Mouse (Mus musculus) hindbrain, embryonic 12.5 days (tissue): Measurements from ENCODE around the gene Aoah. TPM values are rescaled to one million over a fixed set of nuclear protein-coding genes. Genes with fewer than 3 reads are reported as not detected.

Experiments
- ATAC-seq: fragments of 200-750 bp; cut with Nextera tagmentation; 2 replicates; pipeline ENCODE4 v1.8.0; 2017; ENCODE audit warnings: moderate TSS enrichment; ENCODE audit not compliant: low FRiP score
- H3K27ac ChIP-seq: fragments of 300-500 bp; sonication (generic); 2 replicates; pipeline ENCODE4 v1.5.1; 2016; ENCODE audit warnings: mild to moderate bottlenecking
- H3K27me3 ChIP-seq: fragments of 300-500 bp; sonication (generic); 2 replicates; pipeline ENCODE4 v1.6.1; 2016; ENCODE audit warnings: mild to moderate bottlenecking
- H3K36me3 ChIP-seq: fragments of 300-500 bp; sonication (generic); 2 replicates; pipeline ENCODE4 v1.6.1; 2016; ENCODE audit warnings: mild to moderate bottlenecking
- H3K4me1 ChIP-seq: fragments of 300-500 bp; sonication (generic); 2 replicates; pipeline ENCODE4 v1.6.1; 2016
- H3K4me2 ChIP-seq: fragments of 300-500 bp; sonication (generic); replicated peaks from 2 replicates; pipeline ENCODE4 v1.6.1; 2016; ENCODE audit warnings: mild to moderate bottlenecking
- H3K4me3 ChIP-seq: fragments of 300-500 bp; sonication (generic); 2 replicates; pipeline ENCODE4 v1.5.1; 2016; ENCODE audit warnings: mild to moderate bottlenecking
- H3K9ac ChIP-seq: fragments of 300-500 bp; sonication (generic); 2 replicates; pipeline ENCODE4 v1.6.1; 2016; ENCODE audit warnings: mild to moderate bottlenecking, moderate library complexity
- H3K9me3 ChIP-seq: fragments of 300-500 bp; sonication (generic); replicated peaks from 2 replicates; pipeline ENCODE4 v1.6.1; 2016; ENCODE audit warnings: mild to moderate bottlenecking
- WGBS: fragments of 180-500 bp; shearing (Covaris S2); methylation state at CpG from one replicate; pipeline ENCODE4 v1.1.7; 2016; 5-methylcytosine and 5-hydroxymethylcytosine counted together
- polyA plus RNA-seq: library from polyadenylated mRNA; unstranded; fragments of >200 nt; fragmentation: Nextera tagmentation; extraction: Ambion mirVana; gene quantifications from 2 replicates; pipeline ENCODE4 v1.2.1, GENCODE M21; 2016

Gene Aoah
- polyA plus RNA-seq, 1 experiment from 2014 or later = 0.50 TPM

GRCm38 (mm10) chr13:20920401-20920800 is 126.5 kb downstream of the Aoah start:
- 91% methylated on average over 3 of the region's 3 CpGs for WGBS
- H3K27ac ChIP-seq = no peak overlapping the region

GRCm38 (mm10) chr13:20936016-20936415 is 142.1 kb downstream of the Aoah start:
- no peak overlapping the region for H3K9ac ChIP-seq
- no peak overlapping the region for H3K27ac ChIP-seq
- H3K4me1 ChIP-seq = no peaks in the 10 kb centered on the region
- no peaks in the 10 kb centered on the region for H3K36me3 ChIP-seq
- H3K4me2 ChIP-seq = no peak overlapping the region
- H3K27me3 ChIP-seq = no peaks in the 10 kb centered on the region
- no peaks in the 10 kb centered on the region for H3K9me3 ChIP-seq
- no peak overlapping the region for H3K4me3 ChIP-seq
- no peak for ATAC-seq

More at GRCm38 (mm10) chr13:20920401-20920800, 126.5 kb downstream of the Aoah start:
- Histone ChIP-seq H3K36me3 (no peaks in the 10 kb centered on the region), H3K4me1 (peaks cover 7% of the 10 kb centered on the region; the same call in 1 of the 2 replicates), H3K9ac (no peak overlapping the region), H3K4me2 (no peak overlapping the region), H3K4me3 (no peak overlapping the region), H3K27me3 (no peaks in the 10 kb centered on the region), H3K9me3 (no peaks in the 10 kb centered on the region)
- no peak for ATAC-seq

- 0 out of 2 replicates have a peak, but pooled peaks have one; percentile 29 for ATAC-seq
- Histone ChIP-seq H3K27me3 (no peaks in the 10 kb centered on the region), H3K4me2 (no peak overlapping the region), H3K36me3 (no peaks in the 10 kb centered on the region), H3K9me3 (no peaks in the 10 kb centered on the region), H3K27ac (no peak overlapping the region), H3K4me1 (no peaks in the 10 kb centered on the region), H3K4me3 (no peak overlapping the region), H3K9ac (no peak overlapping the region)
- 35% methylated on average over 5 of the region's 5 CpGs for WGBS
Observed at GRCm38 (mm10) chr13:20937452-20937851, 143.5 kb downstream of the Aoah start.

GRCm38 (mm10) chr13:20939099-20939498 is 145.2 kb downstream of the Aoah start:
- no peak for ATAC-seq
- Histone ChIP-seq H3K9ac (no peak overlapping the region), H3K27me3 (no peaks in the 10 kb centered on the region)

GRCm38 (mm10) chr13:20940389-20940788 is 146.5 kb downstream of the Aoah start:
- 65% methylated on average over 6 of the region's 6 CpGs for WGBS

More at GRCm38 (mm10) chr13:20939099-20939498, 145.2 kb downstream of the Aoah start:
- Histone ChIP-seq H3K27ac (no peak overlapping the region), H3K36me3 (no peaks in the 10 kb centered on the region), H3K4me3 (no peak overlapping the region), H3K4me2 (no peak overlapping the region), H3K9me3 (no peaks in the 10 kb centered on the region), H3K4me1 (no peaks in the 10 kb centered on the region)
- WGBS = 71% methylated on average over 6 of the region's 6 CpGs

GRCm38 (mm10) chr13:20941707-20942106 is 147.8 kb downstream of the Aoah start:
- Histone ChIP-seq H3K4me2 (no peak overlapping the region), H3K4me3 (no peak overlapping the region), H3K9ac (no peak overlapping the region), H3K27me3 (no peaks in the 10 kb centered on the region), H3K36me3 (no peaks in the 10 kb centered on the region), H3K27ac (no peak overlapping the region), H3K9me3 (no peaks in the 10 kb centered on the region), H3K4me1 (no peaks in the 10 kb centered on the region)
- 93% methylated on average over 4 of the region's 4 CpGs for WGBS
- ATAC-seq = no peak

More at GRCm38 (mm10) chr13:20940389-20940788, 146.5 kb downstream of the Aoah start:
- no peak overlapping the region for H3K9ac ChIP-seq
- ATAC-seq = no peak
- no peak overlapping the region for H3K4me3 ChIP-seq
- H3K27ac ChIP-seq = no peak overlapping the region
- H3K9me3 ChIP-seq = no peaks in the 10 kb centered on the region
- no peaks in the 10 kb centered on the region for H3K4me1 ChIP-seq
- no peaks in the 10 kb centered on the region for H3K36me3 ChIP-seq
- H3K27me3 ChIP-seq = no peaks in the 10 kb centered on the region
- no peak overlapping the region for H3K4me2 ChIP-seq

- Histone ChIP-seq H3K4me2 (no peak overlapping the region), H3K4me3 (no peak overlapping the region), H3K4me1 (no peaks in the 10 kb centered on the region), H3K27me3 (no peaks in the 10 kb centered on the region), H3K9me3 (no peaks in the 10 kb centered on the region), H3K9ac (no peak overlapping the region), H3K36me3 (no peaks in the 10 kb centered on the region), H3K27ac (no peak overlapping the region)
- no peak for ATAC-seq
- WGBS = 78% methylated on average over 3 of the region's 3 CpGs
Observed at GRCm38 (mm10) chr13:20963086-20963485, 169.2 kb downstream of the Aoah start.

GRCm38 (mm10) chr13:20981234-20982230 is 187.6 kb downstream of the Aoah start:
- ATAC-seq = no peak
- 86% methylated on average over 8 of the region's 8 CpGs for WGBS

GRCm38 (mm10) chr13:20985510-20985909 is 191.6 kb downstream of the Aoah start:
- Histone ChIP-seq H3K27ac (no peak overlapping the region), H3K9ac (no peak overlapping the region), H3K4me3 (no peak overlapping the region), H3K36me3 (no peaks in the 10 kb centered on the region), H3K27me3 (no peaks in the 10 kb centered on the region), H3K9me3 (no peaks in the 10 kb centered on the region), H3K4me2 (no peak overlapping the region), H3K4me1 (no peaks in the 10 kb centered on the region)
- ATAC-seq = no peak

More at GRCm38 (mm10) chr13:20981234-20982230, 187.6 kb downstream of the Aoah start:
- Histone ChIP-seq H3K4me2 (no peak overlapping the region), H3K4me3 (no peak overlapping the region), H3K9ac (no peak overlapping the region), H3K4me1 (no peaks in the 10 kb centered on the region), H3K27ac (no peak overlapping the region), H3K36me3 (no peaks in the 10 kb centered on the region), H3K9me3 (no peaks in the 10 kb centered on the region), H3K27me3 (no peaks in the 10 kb centered on the region)

GRCm38 (mm10) chr13:20985961-20986360 is 192.0 kb downstream of the Aoah start:
- no peak overlapping the region for H3K9ac ChIP-seq
- H3K4me3 ChIP-seq = no peak overlapping the region
- H3K36me3 ChIP-seq = no peaks in the 10 kb centered on the region
- no peak overlapping the region for H3K27ac ChIP-seq
- no peaks in the 10 kb centered on the region for H3K27me3 ChIP-seq
- H3K4me2 ChIP-seq = no peak overlapping the region
- ATAC-seq = no peak
- no peaks in the 10 kb centered on the region for H3K4me1 ChIP-seq
- no peaks in the 10 kb centered on the region for H3K9me3 ChIP-seq

GRCm38 (mm10) chr13:21005238-21005637 is 211.3 kb downstream of the Aoah start:
- ATAC-seq = peak; percentile 36
- H3K27me3 ChIP-seq = no peaks in the 10 kb centered on the region
- H3K4me2 ChIP-seq = no peak overlapping the region
- no peaks in the 10 kb centered on the region for H3K36me3 ChIP-seq
- H3K9me3 ChIP-seq = no peaks in the 10 kb centered on the region
- peaks cover 5% of the 10 kb centered on the region; the same call in 1 of the 2 replicates for H3K4me1 ChIP-seq
- 82% methylated on average over 5 of the region's 5 CpGs for WGBS
- H3K9ac ChIP-seq = no peak overlapping the region
- no peak overlapping the region for H3K4me3 ChIP-seq
- peak overlapping the region; percentile 44 for H3K27ac ChIP-seq

- H3K27ac ChIP-seq = peak overlapping the region; percentile 44
- H3K36me3 ChIP-seq = no peaks in the 10 kb centered on the region
- no peaks in the 10 kb centered on the region for H3K9me3 ChIP-seq
- no peaks in the 10 kb centered on the region for H3K27me3 ChIP-seq
- no peak overlapping the region for H3K9ac ChIP-seq
- ATAC-seq = peak; percentile 93
- H3K4me2 ChIP-seq = no peak overlapping the region
- 57% methylated on average over 5 of the region's 5 CpGs for WGBS
- peaks cover 5% of the 10 kb centered on the region; the same call in 1 of the 2 replicates for H3K4me1 ChIP-seq
- H3K4me3 ChIP-seq = no peak overlapping the region
Observed at GRCm38 (mm10) chr13:21005642-21006320, 211.9 kb downstream of the Aoah start.
